Mouse (Mus musculus) C2C12 (cell line): ENCODE measurements around the gene Chst2. TPM values are rescaled to one million over a fixed set of nuclear protein-coding genes. Genes with fewer than 3 reads are reported as not detected.

ENCODE experiments used
- H3K27me3 ChIP-seq: one replicate; pipeline ENCODE4 v1.6.1; 2011; ENCODE audit not compliant: control insufficient read depth, insufficient read depth, insufficient read length
- H3K36me3 ChIP-seq: one replicate; pipeline ENCODE4 v1.6.1; 2011; ENCODE audit not compliant: control insufficient read depth, insufficient read depth
- H3K4me3 ChIP-seq: one replicate; pipeline ENCODE4 v1.5.1; 2011; ENCODE audit warnings: mild to moderate bottlenecking, control low read depth; ENCODE audit not compliant: poor library complexity, insufficient read depth, severe bottlenecking
- H3K79me2 ChIP-seq: one replicate; pipeline ENCODE4 v1.6.1; 2011; ENCODE audit not compliant: control insufficient read depth, insufficient read depth
- H3K79me3 ChIP-seq: one replicate; pipeline ENCODE4 v1.6.1; 2011; ENCODE audit warnings: low read depth, control low read depth
- H3ac ChIP-seq: one replicate; pipeline ENCODE3; 2011; ENCODE audit warnings: low read depth; ENCODE audit not compliant: control insufficient read depth, insufficient read length
- CEBPB ChIP-seq: IDR thresholded peaks from one replicate; pipeline ENCODE4 v1.6.1; 2011; ENCODE audit warnings: low read depth, mild to moderate bottlenecking, control low read depth, moderate library complexity
- CTCF ChIP-seq: IDR thresholded peaks from one replicate; pipeline ENCODE4 v1.5.1; 2011; ENCODE audit not compliant: control insufficient read depth, insufficient read depth, insufficient read length
- FOSL1 ChIP-seq: IDR thresholded peaks from one replicate; pipeline ENCODE4 v1.8.0; 2011; ENCODE audit warnings: mild to moderate bottlenecking, low read length; ENCODE audit not compliant: poor library complexity, insufficient read depth, severe bottlenecking
- MAX ChIP-seq: IDR thresholded peaks from one replicate; pipeline ENCODE4 v1.6.1; 2011; ENCODE audit warnings: mild to moderate bottlenecking, control low read depth
- MYOD1 ChIP-seq: IDR thresholded peaks from one replicate; pipeline ENCODE4 v1.6.1; 2011; ENCODE audit warnings: low read depth; ENCODE audit not compliant: control insufficient read depth, insufficient read length
- MYOG ChIP-seq: IDR thresholded peaks from one replicate; pipeline ENCODE4 v1.6.1; 2011; ENCODE audit not compliant: control insufficient read depth, insufficient read length; ENCODE audit errors: extremely low read depth
- USF1 ChIP-seq: IDR thresholded peaks from one replicate; pipeline ENCODE4 v1.6.1; 2011; ENCODE audit warnings: low read depth, mild to moderate bottlenecking, control low read depth, moderate library complexity
- polyA plus RNA-seq: library from polyadenylated mRNA; unstranded; fragments of >200 nt; fragmentation: generic; extraction: Trizol; gene quantifications from one replicate; pipeline ENCODE4 v1.2.1, GENCODE M21; 2012; ENCODE audit warnings: missing spikeins

Chst2 gene
- polyA plus RNA-seq, 1 experiment = 45.5 TPM

DNA sequence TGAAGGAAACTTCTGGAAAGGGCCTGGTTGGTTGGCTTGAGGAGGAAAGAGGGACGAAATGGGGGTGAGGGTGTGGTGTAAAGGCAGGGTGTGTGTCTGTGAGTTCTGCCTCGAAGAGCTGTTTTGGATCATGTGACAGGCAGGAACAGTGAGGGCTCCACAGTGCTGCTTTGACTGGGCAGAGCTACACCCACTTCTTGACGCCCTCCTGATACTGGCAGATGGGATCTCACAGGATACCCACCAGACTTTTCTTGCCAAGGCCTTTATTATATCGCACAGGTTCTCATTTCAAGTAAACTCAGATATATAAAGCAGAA is 29.7 kb upstream of the Chst2 start:
- Histone ChIP-seq H3K4me3 (no peak overlapping the region), H3ac (no peak overlapping the region), H3K79me3 (no peaks in the 10 kb centered on the region), H3K79me2 (no peaks in the 10 kb centered on the region), H3K27me3 (no peaks in the 10 kb centered on the region), H3K36me3 (no peaks in the 10 kb centered on the region)
- TF ChIP-seq USF1 = no peak
- TF ChIP-seq MAX = no peak
- TF ChIP-seq CTCF = no peak
- no peak for TF ChIP-seq MYOD1
- no peak for TF ChIP-seq CEBPB
- no peak for TF ChIP-seq MYOG
- TF ChIP-seq FOSL1 = no peak

DNA sequence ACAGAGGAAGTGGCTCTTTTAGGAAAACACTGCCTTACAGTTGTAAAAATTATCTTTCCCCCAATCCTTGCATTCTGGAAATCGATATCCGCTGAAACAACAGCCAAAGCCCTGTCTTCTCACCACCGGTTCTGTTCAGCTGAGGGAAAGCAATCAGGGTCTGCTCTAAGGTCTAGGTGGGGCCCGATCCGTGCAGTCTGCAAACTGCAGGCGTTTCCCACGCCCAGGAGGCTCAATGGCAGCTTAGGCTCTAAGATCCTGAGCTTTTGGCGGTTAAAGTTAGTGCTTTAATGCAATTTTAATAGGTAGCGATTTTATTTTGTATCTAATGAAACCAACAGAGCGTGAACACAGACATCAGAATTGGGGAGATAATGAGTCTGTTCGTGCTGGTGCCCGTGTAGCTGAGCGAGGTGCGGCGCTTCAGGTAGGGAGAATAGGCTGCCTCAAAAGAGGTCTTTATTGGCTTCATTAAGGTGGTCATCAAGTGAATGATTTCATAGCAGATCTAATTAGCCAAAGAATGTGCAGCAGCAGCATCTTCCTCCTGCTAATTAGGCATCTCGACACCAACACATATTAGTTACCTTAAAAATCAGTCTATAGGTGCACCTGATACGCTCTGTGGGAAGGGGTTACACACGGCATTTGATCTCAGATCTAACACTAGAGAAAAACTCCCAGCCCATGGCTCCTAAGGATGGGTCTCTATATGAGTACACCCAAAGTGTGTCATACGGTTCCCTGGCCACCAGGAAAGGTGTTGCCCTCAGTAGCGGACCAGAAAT is 29.2 kb upstream of the Chst2 start:
- no peaks in the 10 kb centered on the region for H3K27me3 ChIP-seq
- H3K4me3 ChIP-seq = no peak overlapping the region
- H3K79me2 ChIP-seq = no peaks in the 10 kb centered on the region
- no peaks in the 10 kb centered on the region for H3K79me3 ChIP-seq
- no peaks in the 10 kb centered on the region for H3K36me3 ChIP-seq
- no peak overlapping the region for H3ac ChIP-seq
- no peak for TF ChIP-seq FOSL1
- no peak for TF ChIP-seq MYOD1
- no peak for TF ChIP-seq MAX
- TF ChIP-seq CTCF = no peak
- TF ChIP-seq USF1 = no peak
- TF ChIP-seq CEBPB = no peak
- TF ChIP-seq MYOG = no peak

DNA sequence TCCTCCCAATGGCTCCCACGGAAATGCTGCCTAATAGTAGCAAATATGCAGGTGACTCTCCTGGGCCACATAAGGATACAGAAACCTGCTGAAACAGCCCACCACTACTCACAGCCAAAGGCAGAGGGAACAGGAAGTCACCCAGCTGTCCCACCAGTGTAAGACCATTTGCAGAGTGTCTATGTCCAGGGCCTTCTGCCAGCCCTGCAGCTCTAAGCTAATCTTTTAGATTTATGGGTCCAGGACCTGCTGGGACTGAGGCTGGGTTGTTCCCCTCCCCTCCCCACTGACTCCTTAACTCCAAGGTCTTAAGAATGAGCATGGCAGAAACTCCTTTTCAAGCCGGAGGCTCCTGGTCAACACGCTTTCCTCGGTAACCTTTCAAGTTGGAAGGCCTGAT is 21.8 kb upstream of the Chst2 start:
- H3K79me3 ChIP-seq = no peaks in the 10 kb centered on the region
- no peaks in the 10 kb centered on the region for H3K27me3 ChIP-seq
- H3K4me3 ChIP-seq = no peak overlapping the region
- no peak overlapping the region for H3ac ChIP-seq
- H3K36me3 ChIP-seq = no peaks in the 10 kb centered on the region
- no peaks in the 10 kb centered on the region for H3K79me2 ChIP-seq
- no peak for TF ChIP-seq CEBPB
- TF ChIP-seq FOSL1 = no peak
- no peak for TF ChIP-seq CTCF
- TF ChIP-seq USF1 = no peak
- no peak for TF ChIP-seq MYOG
- TF ChIP-seq MAX = no peak
- TF ChIP-seq MYOD1 = no peak

DNA sequence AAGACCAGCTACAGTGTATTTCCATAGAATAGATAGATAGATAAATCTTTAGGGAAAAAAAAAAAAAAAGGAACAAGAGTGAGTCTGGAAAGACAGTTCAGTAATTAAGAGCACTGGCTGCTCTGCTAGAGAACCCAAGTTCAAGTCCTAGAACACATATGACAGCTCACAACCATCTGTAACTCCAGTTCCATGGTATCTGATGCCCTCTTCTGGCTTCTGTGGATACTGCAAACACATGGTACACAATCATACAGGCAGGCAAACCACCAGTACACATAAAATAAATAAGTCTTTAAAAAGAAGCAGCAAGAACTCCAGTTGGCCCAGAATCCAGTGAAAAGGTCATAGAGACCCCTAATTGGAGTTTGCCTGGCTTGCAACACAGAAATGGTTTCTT is 7.4 kb upstream of the Chst2 start:
- no peaks in the 10 kb centered on the region for H3K79me2 ChIP-seq
- no peak for TF ChIP-seq CTCF
- TF ChIP-seq FOSL1 = no peak
- TF ChIP-seq USF1 = no peak
- TF ChIP-seq CEBPB = no peak
- no peak for TF ChIP-seq MAX
- TF ChIP-seq MYOD1 = no peak
- TF ChIP-seq MYOG = no peak
- H3K79me3 ChIP-seq = no peaks in the 10 kb centered on the region
- no peak overlapping the region for H3ac ChIP-seq
- no peaks in the 10 kb centered on the region for H3K27me3 ChIP-seq
- H3K36me3 ChIP-seq = no peaks in the 10 kb centered on the region
- H3K4me3 ChIP-seq = no peak overlapping the region

DNA sequence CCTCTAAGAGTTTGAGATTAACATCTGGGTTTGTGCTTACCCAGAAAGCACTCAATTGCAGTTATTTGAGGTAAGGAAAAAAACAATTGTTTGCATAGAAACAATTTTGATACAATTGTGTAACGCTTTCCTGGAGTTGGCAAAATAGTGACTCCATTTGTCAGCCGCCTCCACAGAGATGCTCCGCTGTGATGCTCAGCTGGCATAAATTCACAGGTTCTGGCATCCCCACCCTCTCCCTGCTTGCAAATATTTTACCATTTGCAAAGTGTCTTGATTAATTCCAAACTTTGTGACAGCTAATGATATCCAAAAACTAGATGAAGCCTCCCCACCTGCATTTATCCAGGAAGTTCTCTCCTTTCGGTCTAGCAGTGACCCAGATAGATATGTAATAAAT is 5.5 kb upstream of the Chst2 start:
- TF ChIP-seq USF1 (no peak), MAX (no peak), CTCF (no peak), MYOD1 (no peak), CEBPB (no peak), MYOG (no peak), FOSL1 (no peak)
- Histone ChIP-seq H3K79me2 (no peaks in the 10 kb centered on the region), H3ac (no peak overlapping the region), H3K36me3 (no peaks in the 10 kb centered on the region), H3K27me3 (no peaks in the 10 kb centered on the region), H3K79me3 (no peaks in the 10 kb centered on the region), H3K4me3 (no peak overlapping the region)
